ENCODE assay signal across 25 mouse cellular contexts in the genomic region with DNA sequence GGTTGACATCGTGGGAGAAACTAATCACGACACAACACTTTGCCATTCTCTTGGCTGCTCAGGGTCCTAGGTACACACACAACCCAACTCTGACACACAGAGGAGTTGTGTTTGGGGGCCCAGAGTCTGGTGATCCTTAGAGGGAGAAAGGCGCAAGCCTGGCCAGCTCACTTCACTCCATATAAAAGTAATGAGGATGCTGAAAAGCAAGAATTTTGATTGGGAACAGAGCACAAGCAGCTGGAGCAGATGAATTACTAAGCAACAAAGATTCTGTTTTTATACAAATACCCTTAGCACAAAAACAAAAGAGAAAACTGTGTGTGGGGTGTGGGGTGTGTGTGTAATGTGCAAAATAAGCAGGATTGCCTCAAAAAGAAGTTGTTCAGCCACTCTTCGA.
DNase-seq lines count a peak whose midpoint lies in the region; ATAC-seq lines count a peak whose summit lies in the region.
"Had no signal": no experiment of that assay in that cellular context is flagged by ENCODE, and none has a peak within 500 bp of the region (broad histone marks: within the 10 kb centered on the region; RNA-seq: fewer than 3 reads in every experiment).

No protein-coding gene starts in this region.

- peaks cover 36% of the 10 kb centered on the region for H3K4me1 ChIP-seq in kidney, embryonic 15.5 days
- peaks cover 22% of the 10 kb centered on the region; the same call in 1 of the 2 replicates for H3K4me1 ChIP-seq in embryonic facial prominence, embryonic 15.5 days
- peaks cover 31% of the 10 kb centered on the region for H3K4me1 ChIP-seq in limb, embryonic 15.5 days
- H3K4me1 ChIP-seq in midbrain, embryonic 10.5 days = peaks cover 18% of the 10 kb centered on the region
- H3K4me1 ChIP-seq in hindbrain, embryonic 13.5 days (replicated peaks) = peaks cover 13% of the 10 kb centered on the region

- no peak overlapping the region for H3K4me2 ChIP-seq in kidney, embryonic 15.5 days
- H3K4me2 ChIP-seq in embryonic facial prominence, embryonic 15.5 days (replicated peaks) = no peak overlapping the region
- H3K4me2 ChIP-seq in limb, embryonic 15.5 days = no peak overlapping the region
- no peak overlapping the region for H3K4me2 ChIP-seq in hindbrain, embryonic 13.5 days
- H3K4me2 ChIP-seq: heart, embryonic 11.5 days; hindbrain, embryonic 15.5 days; liver, embryonic 11.5 days; midbrain, embryonic 13.5 days; neural tube, embryonic 13.5 days had no signal

- no peak overlapping the region for H3K9ac ChIP-seq in kidney, embryonic 15.5 days
- H3K9ac ChIP-seq in embryonic facial prominence, embryonic 15.5 days = no peak overlapping the region
- H3K9ac ChIP-seq in limb, embryonic 15.5 days = no peak overlapping the region
- no peak overlapping the region for H3K9ac ChIP-seq in hindbrain, embryonic 13.5 days
- H3K9ac ChIP-seq: hindbrain, embryonic 15.5 days; midbrain, embryonic 13.5 days; neural tube, embryonic 13.5 days had no signal

- H3K4me3 ChIP-seq in kidney, embryonic 15.5 days (replicated peaks) = no peak overlapping the region
- H3K4me3 ChIP-seq in embryonic facial prominence, embryonic 15.5 days (replicated peaks) = no peak overlapping the region
- no peak overlapping the region for H3K4me3 ChIP-seq in limb, embryonic 15.5 days
- no peak overlapping the region for H3K4me3 ChIP-seq in midbrain, embryonic 10.5 days
- no peak overlapping the region for H3K4me3 ChIP-seq in hindbrain, embryonic 13.5 days
- H3K4me3 ChIP-seq: hindbrain, embryonic 15.5 days; megakaryocyte, embryonic 14.5 days; midbrain, embryonic 13.5 days; neural tube, embryonic 13.5 days had no signal

- H3K27me3 ChIP-seq in kidney, embryonic 15.5 days = peaks cover 3% of the 10 kb centered on the region; the same call in 1 of the 2 replicates
- no peaks in the 10 kb centered on the region for H3K27me3 ChIP-seq in embryonic facial prominence, embryonic 15.5 days
- no peaks in the 10 kb centered on the region for H3K27me3 ChIP-seq in limb, embryonic 15.5 days
- H3K27me3 ChIP-seq in midbrain, embryonic 10.5 days (ENCODE audit: low read depth, poor library complexity, severe bottlenecking) = no peaks in the 10 kb centered on the region
- H3K27me3 ChIP-seq in hindbrain, embryonic 13.5 days = no peaks in the 10 kb centered on the region
- H3K27me3 ChIP-seq: hindbrain, embryonic 15.5 days; megakaryocyte, embryonic 14.5 days; midbrain, embryonic 13.5 days; neural tube, embryonic 13.5 days had no signal

- H3K36me3 ChIP-seq in kidney, embryonic 15.5 days = peaks cover 70% of the 10 kb centered on the region
- H3K36me3 ChIP-seq in embryonic facial prominence, embryonic 15.5 days = peaks cover 58% of the 10 kb centered on the region
- peaks cover 54% of the 10 kb centered on the region for H3K36me3 ChIP-seq in limb, embryonic 15.5 days
- H3K36me3 ChIP-seq in midbrain, embryonic 10.5 days = peaks cover 68% of the 10 kb centered on the region
- H3K36me3 ChIP-seq in hindbrain, embryonic 13.5 days = peaks cover 5% of the 10 kb centered on the region; the same call in 1 of the 2 replicates
- H3K36me3 ChIP-seq: hindbrain, embryonic 15.5 days had no signal

- 74% methylated on average over 4 of the region's 4 CpGs for WGBS in kidney, embryonic 15.5 days
- WGBS in embryonic facial prominence, embryonic 15.5 days = 59% methylated on average over 4 of the region's 4 CpGs
- 53% methylated on average over 4 of the region's 4 CpGs for WGBS in limb, embryonic 15.5 days
- WGBS in midbrain, embryonic 10.5 days = 90% methylated on average over 4 of the region's 4 CpGs
- WGBS in hindbrain, embryonic 13.5 days = 90% methylated on average over 4 of the region's 4 CpGs

- no peaks in the 10 kb centered on the region for H3K9me3 ChIP-seq in kidney, embryonic 15.5 days (replicated peaks)
- H3K9me3 ChIP-seq in embryonic facial prominence, embryonic 15.5 days (replicated peaks) = no peaks in the 10 kb centered on the region
- no peaks in the 10 kb centered on the region for H3K9me3 ChIP-seq in limb, embryonic 15.5 days
- H3K9me3 ChIP-seq in midbrain, embryonic 10.5 days (replicated peaks) = no peaks in the 10 kb centered on the region
- H3K9me3 ChIP-seq in hindbrain, embryonic 13.5 days = no peaks in the 10 kb centered on the region
- H3K9me3 ChIP-seq: hindbrain, embryonic 15.5 days; megakaryocyte, embryonic 14.5 days; midbrain, embryonic 13.5 days; neural tube, embryonic 13.5 days had no signal

- no peak for ATAC-seq in kidney, embryonic 15.5 days (replicated peaks; ENCODE audit: low FRiP score)
- 0 out of 2 replicates have a peak, but pooled peaks have one; percentile 41 for ATAC-seq in embryonic facial prominence, embryonic 15.5 days (ENCODE audit: insufficient number of reproducible peaks, low FRiP score, low TSS enrichment, low read depth)
- ATAC-seq in limb, embryonic 15.5 days (ENCODE audit: insufficient number of reproducible peaks, low FRiP score, low TSS enrichment, low read depth) = no peak
- ATAC-seq in hindbrain, embryonic 13.5 days (ENCODE audit: low FRiP score) = no peak
- ATAC-seq: inflammation-experienced regulatory T-cells, adult 6 months; midbrain, embryonic 13.5 days had no signal

- DNase-seq in kidney, adult 18-20 months = no peak
- DNase-seq in NIH3T3 (ENCODE audit: low read depth) = peak; percentile 35
- DNase-seq in midbrain, embryonic 10.5 days (ENCODE audit: low spot score) = no peak
- DNase-seq: adrenal gland, adult 8-10 months; B cell, adult 2 months; cerebellum, adult 2 months; cerebellum, postnatal 14 days; gastrocnemius, postnatal 25 days; heart, adult 18-20 months; kidney, adult 8-10 months; kidney, postnatal 25 days; retina, postnatal 1 day; right cerebral cortex, postnatal 14 days; thymus, postnatal 14 days had no signal

- peak overlapping the region; percentile 27; the same call in 1 of the 2 replicates for H3K27ac ChIP-seq in kidney, embryonic 15.5 days
- 0 out of 2 replicates have a peak overlapping the region, but pooled peaks have one; percentile 55 for H3K27ac ChIP-seq in embryonic facial prominence, embryonic 15.5 days (replicated peaks)
- peak overlapping the region; percentile 58 for H3K27ac ChIP-seq in limb, embryonic 15.5 days
- no peak overlapping the region for H3K27ac ChIP-seq in midbrain, embryonic 10.5 days (replicated peaks)
- H3K27ac ChIP-seq in hindbrain, embryonic 13.5 days = no peak overlapping the region
- H3K27ac ChIP-seq: hindbrain, embryonic 15.5 days; midbrain, embryonic 13.5 days; neural tube, embryonic 13.5 days had no signal

Comparison
In these comparisons a context has a peak if more than half of its experiments do, and no peak if none do; other contexts are left out.
1. H3K27ac ChIP-seq: peak in kidney, embryonic 15.5 days (single experiment), embryonic facial prominence, embryonic 15.5 days (single experiment) and limb, embryonic 15.5 days (single experiment); none in midbrain, embryonic 10.5 days (single experiment) and hindbrain, embryonic 13.5 days (single experiment).